Mouse (Mus musculus) urinary bladder, adult 2 months (tissue): ENCODE data around the gene Gapdhs. TPM values are rescaled to one million over a fixed set of nuclear protein-coding genes. Genes with fewer than 3 reads are reported as not detected.

Experiments used
- polyA plus RNA-seq: library from polyadenylated mRNA; depleted of rRNA; stranded (reverse); fragments of >200 nt; gene quantifications from 2 replicates; pipeline ENCODE4 v1.2.3, GENCODE M21; 2012; rRNA removed

Gene Gapdhs
- polyA plus RNA-seq, 1 experiment, result not detected

Other genes starting within 250 kb of the Gapdhs start
- gene Arhgap33, start 208.6 kb downstream of the Gapdhs start, polyA plus RNA-seq, result 6.9 and 7.7 TPM in 2 replicates
- 342 and 444 TPM in 2 replicates for gene Hspb6, start 191.5 kb downstream of the Gapdhs start, polyA plus RNA-seq
- 11.0 and 12.0 TPM in 2 replicates for gene Proser3, start 191.4 kb downstream of the Gapdhs start, polyA plus RNA-seq
- gene Lin37, start 183.8 kb downstream of the Gapdhs start, polyA plus RNA-seq, result 33.8 and 36.5 TPM in 2 replicates
- 69.1 and 74.1 TPM in 2 replicates for gene U2af1l4, start 180.4 kb downstream of the Gapdhs start, polyA plus RNA-seq
- gene Gm49396, start 180.3 kb downstream of the Gapdhs start, polyA plus RNA-seq, result 2.8 and 5.1 TPM in 2 replicates
- gene Psenen, start 180.1 kb downstream of the Gapdhs start, polyA plus RNA-seq, result 151 and 174 TPM in 2 replicates
- 3.6 and 4.9 TPM in 2 replicates for gene Igflr1, start 178.3 kb downstream of the Gapdhs start, polyA plus RNA-seq
- 38.3 and 40.2 TPM in 2 replicates for gene Kmt2b, start 155.0 kb downstream of the Gapdhs start, polyA plus RNA-seq
- 1.8 and 2.4 TPM in 2 replicates for gene Zbtb32, start 144.8 kb downstream of the Gapdhs start, polyA plus RNA-seq
- 2,098 and 2,832 TPM in 2 replicates for gene Upk1a, start 130.8 kb downstream of the Gapdhs start, polyA plus RNA-seq
- 703 and 875 TPM in 2 replicates for gene Cox6b1, start 117.5 kb downstream of the Gapdhs start, polyA plus RNA-seq
- gene Etv2, start 107.8 kb downstream of the Gapdhs start, polyA plus RNA-seq, result not detected in 2 replicates
- 58.5 and 64.1 TPM in 2 replicates for gene Rbm42, start 93.4 kb downstream of the Gapdhs start, polyA plus RNA-seq
- gene Haus5, start 78.7 kb downstream of the Gapdhs start, polyA plus RNA-seq, result 9.4 and 13.2 TPM in 2 replicates
- not detected in 2 replicates for gene Pmis2, start 72.1 kb downstream of the Gapdhs start, polyA plus RNA-seq
- not detected in 2 replicates for gene 2200002J24Rik, start 44.8 kb downstream of the Gapdhs start, polyA plus RNA-seq
- gene Atp4a, start 31.5 kb downstream of the Gapdhs start, polyA plus RNA-seq, result 0.03 TPM in 1 of 2 replicates, not detected in the other
- 97.6 and 129 TPM in 2 replicates for gene Tmem147, start 14.1 kb downstream of the Gapdhs start, polyA plus RNA-seq
- 17.9 and 21.2 TPM in 2 replicates for gene Sbsn, start 7.8 kb upstream of the Gapdhs start, polyA plus RNA-seq
- 9.8 and 16.2 TPM in 2 replicates for gene Dmkn, start 20.1 kb upstream of the Gapdhs start, polyA plus RNA-seq
- 29.5 and 47.2 TPM in 2 replicates for gene Krtdap, start 44.2 kb upstream of the Gapdhs start, polyA plus RNA-seq
- gene Ffar2, start 80.1 kb upstream of the Gapdhs start, polyA plus RNA-seq, result 0.46 and 0.55 TPM in 2 replicates
- not detected in 2 replicates for gene Ffar3, start 112.5 kb upstream of the Gapdhs start, polyA plus RNA-seq
- not detected in 2 replicates for gene Ffar1, start 117.9 kb upstream of the Gapdhs start, polyA plus RNA-seq
- gene Cd22, start 136.7 kb upstream of the Gapdhs start, polyA plus RNA-seq, result 0.49 and 0.58 TPM in 2 replicates
- 0.81 and 1.1 TPM in 2 replicates for gene Mag, start 171.2 kb upstream of the Gapdhs start, polyA plus RNA-seq
- not detected in 2 replicates for gene Hamp2, start 181.0 kb upstream of the Gapdhs start, polyA plus RNA-seq
- not detected in 2 replicates for gene Hamp, start 200.4 kb upstream of the Gapdhs start, polyA plus RNA-seq
- 109 and 118 TPM in 2 replicates for gene Usf2, start 213.1 kb upstream of the Gapdhs start, polyA plus RNA-seq
- gene Lsr, start 229.8 kb upstream of the Gapdhs start, polyA plus RNA-seq, result 38.0 and 38.9 TPM in 2 replicates
- gene Fam187b, start 230.1 kb upstream of the Gapdhs start, polyA plus RNA-seq, result 4.9 and 7.7 TPM in 2 replicates